Mouse (Mus musculus) CH12.LX (cell line): ENCODE results near the gene Gm45717. TPM values are rescaled to one million over a fixed set of nuclear protein-coding genes. Genes with fewer than 3 reads are reported as not detected.

Experiments
- DNase-seq: peaks from one replicate; pipeline ENCODE4 v3.0.0-alpha.2; 2013; ENCODE audit errors: extremely low read depth
- H3K27ac ChIP-seq: 2 replicates; pipeline ENCODE4 v1.5.1; 2012; ENCODE audit warnings: low read depth, mild to moderate bottlenecking, control low read depth, moderate library complexity; ENCODE audit not compliant: insufficient read depth
- H3K27me3 ChIP-seq: replicated peaks from 2 replicates; pipeline ENCODE3; 2012; ENCODE audit warnings: inconsistent platforms
- H3K36me3 ChIP-seq, 2 experiments: replicated peaks in 1 of 2; 2 replicates each; pipeline versions ENCODE3 to v1.6.1; 2012; ENCODE audit warnings: inconsistent platforms in 1 of 2, low read length in 1 of 2, mild to moderate bottlenecking in 1 of 2, mixed read lengths in 1 of 2, moderate library complexity in 1 of 2; ENCODE audit not compliant: control insufficient read depth in 1 of 2, insufficient read depth in 1 of 2
- H3K4me1 ChIP-seq, 2 experiments: 2 replicates each; pipeline ENCODE4 v1.6.1; 2012; ENCODE audit warnings: inconsistent platforms in 1 of 2, moderate library complexity in 1 of 2; ENCODE audit not compliant: insufficient read depth in 2 of 2, control insufficient read depth in 1 of 2
- H3K4me2 ChIP-seq: 2 replicates; pipeline ENCODE4 v1.6.1; 2012; ENCODE audit warnings: low read depth, mild to moderate bottlenecking, control low read depth; ENCODE audit not compliant: poor library complexity, insufficient read depth, severe bottlenecking
- H3K4me3 ChIP-seq, 3 experiments: fragments of 150-350 bp in 1 of 3; sonication (generic) in 1 of 3; replicated peaks in 1 of 3; 2 replicates each; pipeline versions ENCODE3 to v1.5.1; 2011 to 2012; ENCODE audit warnings: low read depth in 2 of 3, low read length in 2 of 3, mild to moderate bottlenecking in 2 of 3, moderate library complexity in 2 of 3, control low read depth in 1 of 3, improper control_type of control experiment in 1 of 3, inconsistent platforms in 1 of 3, mixed read lengths in 1 of 3; ENCODE audit not compliant: poor library complexity in 1 of 3
- H3K79me2 ChIP-seq: replicated peaks from 2 replicates; pipeline ENCODE4 v1.6.1; 2012; ENCODE audit warnings: mild to moderate bottlenecking, moderate library complexity; ENCODE audit not compliant: control insufficient read depth, poor library complexity, insufficient read depth, severe bottlenecking; ENCODE audit errors: extremely low read depth
- H3K9ac ChIP-seq: 2 replicates; pipeline ENCODE4 v1.6.1; 2012; ENCODE audit warnings: low read depth, mild to moderate bottlenecking, control low read depth, moderate library complexity; ENCODE audit not compliant: insufficient read depth
- H3K9me3 ChIP-seq: replicated peaks from 2 replicates; pipeline ENCODE3; 2012; ENCODE audit warnings: low read length, inconsistent platforms, mixed read lengths
- BHLHE40 ChIP-seq: IDR thresholded peaks from 2 replicates; pipeline ENCODE4 v1.6.1; 2011; ENCODE audit warnings: mild to moderate bottlenecking, low read depth, low read length, improper control_type of control experiment
- CHD1 ChIP-seq: IDR thresholded peaks from 2 replicates; pipeline ENCODE4 v1.6.1; 2012; ENCODE audit warnings: low read depth, low read length, improper control_type of control experiment, inconsistent platforms
- CHD2 ChIP-seq: IDR thresholded peaks from 2 replicates; pipeline ENCODE4 v1.6.1; 2011; ENCODE audit warnings: low read length, improper control_type of control experiment
- CTCF ChIP-seq, 2 experiments: IDR thresholded peaks in 1 of 2; conservative IDR thresholded peaks in 1 of 2; 2 replicates each; pipeline ENCODE4 v1.5.1; 2011 to 2012; ENCODE audit warnings: low read depth in 2 of 2, low read length in 2 of 2, improper control_type of control experiment in 1 of 2, inconsistent platforms in 1 of 2, mild to moderate bottlenecking in 1 of 2, moderate library complexity in 1 of 2
- E2F4 ChIP-seq: IDR thresholded peaks from 2 replicates; pipeline ENCODE4 v1.6.1; 2011; ENCODE audit warnings: low read depth, low read length, improper control_type of control experiment; ENCODE audit not compliant: insufficient replicate concordance
- ELF1 ChIP-seq: IDR thresholded peaks from 2 replicates; pipeline ENCODE4 v1.6.1; 2014; ENCODE audit warnings: low read depth, mild to moderate bottlenecking, inconsistent platforms, low read length, improper control_type of control experiment
- EP300 ChIP-seq: IDR thresholded peaks from 2 replicates; pipeline ENCODE4 v1.6.1; 2011; ENCODE audit warnings: low read length, improper control_type of control experiment
- ETS1 ChIP-seq: conservative IDR thresholded peaks from 2 replicates; pipeline ENCODE4 v1.6.1; 2012; ENCODE audit warnings: low read depth, mild to moderate bottlenecking, inconsistent platforms, low read length, improper control_type of control experiment, moderate library complexity
- GABPA ChIP-seq: IDR thresholded peaks from 2 replicates; pipeline ENCODE4 v1.6.1; 2012; ENCODE audit warnings: low read depth, low read length, improper control_type of control experiment, inconsistent platforms; ENCODE audit not compliant: insufficient replicate concordance
- HCFC1 ChIP-seq: IDR thresholded peaks from 2 replicates; pipeline ENCODE4 v1.6.1; 2012; ENCODE audit warnings: low read depth, mild to moderate bottlenecking, inconsistent platforms, low read length, improper control_type of control experiment
- IRF4 ChIP-seq: IDR thresholded peaks from 2 replicates; pipeline ENCODE4 v1.6.1; 2014; ENCODE audit warnings: low read depth, mild to moderate bottlenecking, inconsistent platforms, low read length, improper control_type of control experiment
- JUN ChIP-seq: IDR thresholded peaks from 2 replicates; pipeline ENCODE4 v1.6.1; 2011; ENCODE audit warnings: low read depth, mild to moderate bottlenecking, low read length, improper control_type of control experiment, moderate library complexity; ENCODE audit not compliant: insufficient read depth
- JUND ChIP-seq: conservative IDR thresholded peaks from 2 replicates; pipeline ENCODE4 v1.6.1; 2011; ENCODE audit warnings: low read depth, low read length, improper control_type of control experiment
- KAT2A ChIP-seq: IDR thresholded peaks from 2 replicates; pipeline ENCODE4 v1.6.1; 2012; ENCODE audit warnings: low read length, improper control_type of control experiment, inconsistent platforms; ENCODE audit not compliant: insufficient replicate concordance
- MAFK ChIP-seq: IDR thresholded peaks from 2 replicates; pipeline ENCODE4 v1.6.1; 2011; ENCODE audit warnings: low read length, improper control_type of control experiment; ENCODE audit not compliant: insufficient replicate concordance
- MAX ChIP-seq: IDR thresholded peaks from 2 replicates; pipeline ENCODE4 v1.6.1; 2011; ENCODE audit warnings: low read length, improper control_type of control experiment
- MAZ ChIP-seq: IDR thresholded peaks from 2 replicates; pipeline ENCODE4 v1.6.1; 2012; ENCODE audit warnings: low read depth, mild to moderate bottlenecking, inconsistent platforms, low read length, improper control_type of control experiment, moderate library complexity
- MEF2A ChIP-seq: IDR thresholded peaks from 2 replicates; pipeline ENCODE4 v1.6.1; 2014; ENCODE audit warnings: low read depth, mild to moderate bottlenecking, inconsistent platforms, low read length, improper control_type of control experiment, borderline replicate concordance
- MXI1 ChIP-seq: IDR thresholded peaks from 2 replicates; pipeline ENCODE4 v1.6.1; 2011; ENCODE audit warnings: mild to moderate bottlenecking, low read depth, low read length, improper control_type of control experiment
- MYC ChIP-seq: IDR thresholded peaks from 2 replicates; pipeline ENCODE4 v1.6.1; 2011; ENCODE audit warnings: low read depth, mild to moderate bottlenecking, improper control_type of control experiment, low read length
- NELFE ChIP-seq: IDR thresholded peaks from 2 replicates; pipeline ENCODE4 v1.6.1; 2011; ENCODE audit warnings: low read depth, low read length, improper control_type of control experiment
- NRF1 ChIP-seq: IDR thresholded peaks from 2 replicates; pipeline ENCODE4 v1.6.1; 2014; ENCODE audit warnings: low read depth, mild to moderate bottlenecking, inconsistent platforms, low read length, improper control_type of control experiment, moderate library complexity
- PAX5 ChIP-seq: IDR thresholded peaks from 2 replicates; pipeline ENCODE4 v1.6.1; 2012; ENCODE audit warnings: low read length, inconsistent platforms, mixed read lengths
- POLR2A ChIP-seq: IDR thresholded peaks from 2 replicates; pipeline ENCODE4 v1.6.1; 2011; ENCODE audit warnings: low read depth, mild to moderate bottlenecking, improper control_type of control experiment, low read length
- POLR2AphosphoS2 ChIP-seq: IDR thresholded peaks from 2 replicates; pipeline ENCODE4 v1.6.1; 2011; ENCODE audit warnings: low read depth, low read length, improper control_type of control experiment
- RAD21 ChIP-seq: IDR thresholded peaks from 2 replicates; pipeline ENCODE4 v1.6.1; 2011; ENCODE audit warnings: low read depth, mild to moderate bottlenecking, low read length, improper control_type of control experiment, moderate library complexity
- RCOR1 ChIP-seq: conservative IDR thresholded peaks from 2 replicates; pipeline ENCODE4 v1.6.1; 2012; ENCODE audit warnings: low read depth, mild to moderate bottlenecking, inconsistent platforms, low read length, improper control_type of control experiment
- SIN3A ChIP-seq: IDR thresholded peaks from 2 replicates; pipeline ENCODE4 v1.6.1; 2012; ENCODE audit warnings: low read length, improper control_type of control experiment, inconsistent platforms
- SMC3 ChIP-seq: IDR thresholded peaks from 2 replicates; pipeline ENCODE4 v1.6.1; 2011; ENCODE audit warnings: low read depth, low read length, improper control_type of control experiment
- TBP ChIP-seq: conservative IDR thresholded peaks from 2 replicates; pipeline ENCODE4 v1.6.1; 2011; ENCODE audit warnings: low read depth, low read length, improper control_type of control experiment
- TCF12 ChIP-seq: IDR thresholded peaks from 2 replicates; pipeline ENCODE4 v1.6.1; 2014; ENCODE audit warnings: low read depth, mild to moderate bottlenecking, inconsistent platforms, low read length, improper control_type of control experiment
- UBTF ChIP-seq: IDR thresholded peaks from 2 replicates; pipeline ENCODE4 v1.6.1; 2012; ENCODE audit warnings: low read depth, mild to moderate bottlenecking, inconsistent platforms, low read length, improper control_type of control experiment, moderate library complexity
- USF1 ChIP-seq: IDR thresholded peaks from 2 replicates; pipeline ENCODE4 v1.6.1; 2014; ENCODE audit warnings: low read depth, mild to moderate bottlenecking, inconsistent platforms, low read length, improper control_type of control experiment
- USF2 ChIP-seq: conservative IDR thresholded peaks from 2 replicates; pipeline ENCODE4 v1.6.1; 2011; ENCODE audit warnings: low read depth, low read length, improper control_type of control experiment
- ZC3H11A ChIP-seq: IDR thresholded peaks from 2 replicates; pipeline ENCODE4 v1.6.1; 2012; ENCODE audit warnings: low read depth, mild to moderate bottlenecking, inconsistent platforms, low read length, improper control_type of control experiment
- ZKSCAN1 ChIP-seq: IDR thresholded peaks from 2 replicates; pipeline ENCODE4 v1.6.1; 2012; ENCODE audit warnings: low read depth, inconsistent platforms, low read length, improper control_type of control experiment, borderline replicate concordance
- ZMIZ1 ChIP-seq: IDR thresholded peaks from 2 replicates; pipeline ENCODE4 v1.6.1; 2012; ENCODE audit warnings: low read depth, mild to moderate bottlenecking, inconsistent platforms, low read length, improper control_type of control experiment
- ZNF384 ChIP-seq: IDR thresholded peaks from 2 replicates; pipeline ENCODE4 v1.6.1; 2012; ENCODE audit warnings: low read depth, low read length, improper control_type of control experiment, inconsistent platforms
- dilution Hi-C: fragments of 300-500 bp; cut with MboI; formaldehyde crosslinking; loops from 2 replicates; pipeline ENCODE4 v1.14.3; 2020; ENCODE audit warnings: low sequenced_read_pairs; ENCODE audit not compliant: extremely low pct_unique_long_range_greater_than_20kb, extremely low pct_ligation_motif_present
- in situ Hi-C: fragments of 300-500 bp; cut with MboI; formaldehyde crosslinking; loops from 3 replicates; pipeline ENCODE4 v1.14.3; 2019; ENCODE audit warnings: low sequenced_read_pairs, low pct_ligation_motif_present, low pct_unique_long_range_greater_than_20kb, mixed read lengths
- polyA plus RNA-seq: library from polyadenylated mRNA; unstranded; fragments of >175 nt; gene quantifications from 2 replicates; pipeline ENCODE4 v1.2.1, GENCODE M21; 2012; ENCODE audit warnings: low read depth; ENCODE audit not compliant: insufficient read length
- total RNA-seq, 2 experiments: library from RNA; depleted of rRNA; stranded (reverse); fragments of 300-350 nt in 1 of 2; fragments of >200 nt in 1 of 2; gene quantifications; 2 replicates each; pipeline ENCODE4 v1.2.3; 2012 to 2014

The Gm45717 gene
- total and polyA plus RNA-seq, 3 experiments, result not detected

- no peak for TF ChIP-seq GABPA
- 0 out of 2 replicates have a peak, but pooled peaks have one; percentile 37 for TF ChIP-seq MAX
- TF ChIP-seq ZNF384, result no peak
- no peak for TF ChIP-seq USF2
- TF ChIP-seq NRF1, result no peak
- TF ChIP-seq MXI1, result no peak
- TF ChIP-seq IRF4, result peak; percentile 77
- TF ChIP-seq ZC3H11A, result no peak
- TF ChIP-seq CHD1, result no peak
- TF ChIP-seq TBP, result 0 out of 2 replicates have a peak, but pooled peaks have one; percentile 33
- TF ChIP-seq KAT2A, result no peak
- TF ChIP-seq MYC, result no peak; the same call in 1 of the 2 replicates
- TF ChIP-seq NELFE, result no peak
- no peak for TF ChIP-seq JUN
- TF ChIP-seq USF1, result no peak
- peak; percentile 95 for TF ChIP-seq BHLHE40
- no peak for TF ChIP-seq SIN3A
- peak; percentile 65; the same call in 1 of the 2 replicates for TF ChIP-seq EP300
- TF ChIP-seq E2F4, result no peak
- no peak for TF ChIP-seq ZKSCAN1
- 0 out of 2 replicates have a peak, but pooled peaks have one; percentile 2 for TF ChIP-seq SMC3
- TF ChIP-seq CTCF (conservative IDR thresholded peaks at IDR 0.05 in 1 of 2, IDR thresholded peaks at IDR 0.05 in 1 of 2; ENCODE audit: low read depth in 2 of 2, low read length in 2 of 2), result no peak
- TF ChIP-seq ELF1, result no peak
- peak; percentile 73 for TF ChIP-seq ETS1
- TF ChIP-seq RAD21, result no peak; the same call in none of the 2 replicates
- TF ChIP-seq JUND, result 0 out of 2 replicates have a peak, but pooled peaks have one; percentile 13
- peak; percentile 68 for TF ChIP-seq CHD2
- TF ChIP-seq POLR2AphosphoS2, result no peak
- TF ChIP-seq UBTF, result no peak
- TF ChIP-seq POLR2A, result peak; percentile 29; the same call in 1 of the 2 replicates
- TF ChIP-seq MAFK, result no peak
- no peak for TF ChIP-seq PAX5
- TF ChIP-seq TCF12, result peak; percentile 62; the same call in 1 of the 2 replicates
- TF ChIP-seq MAZ, result no peak; the same call in 1 of the 2 replicates
- no peak for TF ChIP-seq ZMIZ1
- no peak for TF ChIP-seq HCFC1
- peak; percentile 57; the same call in 1 of the 2 replicates for TF ChIP-seq MEF2A
- 0 out of 2 replicates have a peak, but pooled peaks have one; percentile 26 for TF ChIP-seq RCOR1
- Histone ChIP-seq H3K27ac (peak overlapping the region; percentile 56), H3K27me3 (no peaks in the 10 kb centered on the region), H3K36me3 (no peaks in the 10 kb centered on the region), H3K79me2 (no peaks in the 10 kb centered on the region), H3K4me2 (peak overlapping the region; percentile 42; the same call in 1 of the 2 replicates), H3K9ac (0 out of 2 replicates have a peak overlapping the region, but pooled peaks have one; percentile 18), H3K4me1 (peaks cover 13 to 63% of the 10 kb centered on the region in 2 experiments), H3K9me3 (no peaks in the 10 kb centered on the region), H3K4me3 (no peak overlapping the region)
- dilution Hi-C loops, result no loop called here
- in situ Hi-C loops, result no loop called here
- DNase-seq, result peak; percentile 68
These were observed 17.8 kb upstream of the Gm45717 start for GRCm38 (mm10) chr7:140973396-140974165.
